Mouse (Mus musculus) mouse trophoblast stem cell (cell line): Measurements from ENCODE around the gene Myf6.

Experiments used
- in situ Hi-C, 2 experiments: fragments of 300-500 bp; cut with MseI, MboI; formaldehyde crosslinking; loops; 2 replicates in 1 of 2; 3 replicates in 1 of 2; pipeline ENCODE4 v1.15.1; 2025

The Myf6 gene

GRCm38 (mm10) chr10:107494568-107494967, at the start of gene Myf6:
TSS of gene Myf6 (minus strand) at chr10:107494737.
- in situ Hi-C loops = no loop called here

DNA sequence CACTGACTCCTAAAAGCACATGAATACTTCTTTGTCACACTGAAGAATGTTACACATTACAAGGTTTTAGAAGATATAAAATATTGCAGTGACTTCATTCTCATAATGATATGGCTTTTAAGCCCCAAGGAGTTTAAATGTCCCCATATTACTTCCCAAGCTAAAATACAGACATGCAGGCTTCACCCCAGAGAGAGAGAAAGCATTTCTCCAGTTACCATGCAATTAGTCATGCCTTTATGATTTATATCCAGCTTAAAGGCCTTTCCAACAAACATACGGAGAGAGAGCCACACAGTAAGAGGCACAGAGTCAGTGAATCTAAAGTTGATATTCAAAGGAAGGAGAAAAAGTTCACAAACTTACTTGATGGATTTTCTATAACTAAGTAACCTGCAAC, 48.5 kb upstream of the Myf6 start:
- in situ Hi-C loops = no loop called here

- in situ Hi-C loops = no loop called here
Observed at GRCm38 (mm10) chr10:107528758-107529157, 34.2 kb upstream of the Myf6 start.

DNA sequence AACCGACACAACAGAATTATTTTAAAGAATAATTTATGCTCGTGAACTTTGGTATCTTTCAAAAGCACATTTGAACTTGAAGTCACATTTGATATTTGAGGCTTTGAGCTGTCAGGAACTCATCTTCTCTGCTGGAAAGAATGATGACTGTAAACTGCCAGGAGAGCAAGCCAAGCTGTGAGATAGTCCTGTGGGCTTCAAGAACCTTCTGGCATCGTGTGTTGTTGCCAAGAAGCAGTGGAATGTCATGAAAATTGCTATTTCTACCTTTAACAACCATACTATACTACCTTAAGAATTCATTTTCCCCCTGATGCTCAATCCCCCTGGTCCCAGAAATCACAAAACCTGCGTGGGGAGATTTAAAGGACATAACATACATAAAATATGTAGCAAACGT, 24.7 kb upstream of the Myf6 start:
- in situ Hi-C loops = no loop called here

- in situ Hi-C loops = no loop called here
Observed at GRCm38 (mm10) chr10:107516641-107517040, 22.1 kb upstream of the Myf6 start.

- in situ Hi-C loops = no loop called here
Observed at GRCm38 (mm10) chr10:107514735-107515134, 20.2 kb upstream of the Myf6 start.

GRCm38 (mm10) chr10:107506397-107506796, 11.9 kb upstream of the Myf6 start:
- in situ Hi-C loops = no loop called here

GRCm38 (mm10) chr10:107503430-107503829, 8.9 kb upstream of the Myf6 start:
- in situ Hi-C loops = no loop called here

GRCm38 (mm10) chr10:107502193-107502592, 7.7 kb upstream of the Myf6 start:
- in situ Hi-C loops = no loop called here

GRCm38 (mm10) chr10:107499656-107500055, 5.1 kb upstream of the Myf6 start:
- in situ Hi-C loops = no loop called here

GRCm38 (mm10) chr10:107496402-107496801, 1.9 kb upstream of the Myf6 start:
- in situ Hi-C loops = no loop called here

DNA sequence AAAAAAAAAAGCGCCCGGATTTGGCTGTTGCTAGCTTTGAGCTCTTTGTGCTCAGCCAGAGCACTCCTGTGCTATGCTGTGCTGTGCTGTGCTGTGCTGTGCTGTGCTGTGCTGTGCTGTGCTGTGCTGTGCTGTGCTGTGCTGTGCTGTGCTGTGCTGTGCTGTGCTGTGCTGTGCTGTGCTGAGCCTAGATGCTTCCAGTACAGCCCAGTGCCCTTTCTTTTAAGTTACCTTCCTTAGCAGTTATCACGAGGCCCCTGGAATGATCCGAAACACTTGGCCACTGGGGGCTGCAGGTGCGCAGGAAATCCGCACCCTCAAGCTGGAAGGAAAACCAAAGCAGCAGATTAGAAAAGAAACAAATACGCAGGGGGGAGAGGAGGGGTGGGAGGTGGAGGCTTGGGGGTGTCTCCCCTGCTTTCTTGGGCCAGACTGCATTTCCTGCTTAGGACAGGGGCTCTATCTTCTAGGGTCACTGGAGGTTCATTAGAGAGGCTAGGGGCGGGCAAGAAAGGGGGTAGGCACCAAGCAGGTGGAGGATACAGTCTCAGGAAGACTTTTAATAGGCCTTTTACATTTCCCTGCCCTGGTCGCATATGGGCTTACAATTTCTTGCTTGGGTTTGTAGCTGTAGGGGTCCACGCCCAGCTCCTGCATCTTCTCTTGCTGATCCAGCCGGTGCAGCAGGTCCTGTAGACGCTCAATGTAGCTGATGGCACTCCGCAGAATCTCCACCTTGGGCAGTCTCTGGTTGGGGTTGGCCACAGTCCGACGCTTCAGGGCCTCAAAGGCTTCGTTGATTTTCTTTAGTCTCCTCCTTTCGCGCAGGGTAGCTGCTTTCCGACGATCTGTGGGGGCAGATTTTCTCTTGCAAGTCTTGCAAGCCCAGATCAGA, 710 bp downstream of the Myf6 start:
- in situ Hi-C loops = no loop called here

DNA sequence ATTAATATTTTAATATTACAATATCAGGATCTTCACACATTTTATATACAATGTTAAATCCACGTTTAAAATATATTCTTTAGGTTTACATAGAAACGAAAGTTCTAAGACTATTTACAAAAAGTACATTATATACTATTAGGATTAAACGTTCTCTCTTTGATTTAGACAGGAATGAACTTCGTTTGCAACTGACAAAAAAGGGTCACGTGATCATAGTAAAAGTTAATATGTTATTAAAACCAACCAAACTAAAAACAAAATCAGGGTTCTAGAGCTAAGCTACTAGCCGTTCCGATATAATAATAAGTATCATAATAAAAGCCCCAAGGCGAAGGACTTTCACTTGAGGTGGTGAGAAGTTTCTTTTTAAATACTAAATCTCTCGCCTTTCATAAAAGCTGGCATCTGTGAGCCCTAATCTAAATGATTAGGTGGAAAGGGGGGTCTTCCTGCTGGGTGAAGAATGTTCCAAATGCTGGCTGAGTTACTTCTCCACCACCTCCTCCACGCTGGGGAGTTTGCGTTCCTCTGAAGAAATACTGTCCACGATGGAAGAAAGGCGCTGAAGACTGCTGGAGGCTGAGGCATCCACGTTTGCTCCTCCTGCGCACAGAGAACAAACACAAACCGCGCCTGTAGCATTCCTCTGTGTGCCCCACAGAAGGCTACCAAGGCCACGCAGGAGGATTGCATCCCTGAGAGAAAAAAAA, 1.5 kb downstream of the Myf6 start:
- in situ Hi-C loops = no loop called here

- in situ Hi-C loops = no loop called here
Observed at GRCm38 (mm10) chr10:107488654-107489315, 5.8 kb downstream of the Myf6 start.

- in situ Hi-C loops = no loop called here
Observed at GRCm38 (mm10) chr10:107486770-107487169, 7.8 kb downstream of the Myf6 start.

- in situ Hi-C loops = no loop called here
Observed at GRCm38 (mm10) chr10:107485870-107486269, 8.7 kb downstream of the Myf6 start, which contains the start of gene Myf5. TSS of gene Myf5 (minus strand) at chr10:107486134.

DNA sequence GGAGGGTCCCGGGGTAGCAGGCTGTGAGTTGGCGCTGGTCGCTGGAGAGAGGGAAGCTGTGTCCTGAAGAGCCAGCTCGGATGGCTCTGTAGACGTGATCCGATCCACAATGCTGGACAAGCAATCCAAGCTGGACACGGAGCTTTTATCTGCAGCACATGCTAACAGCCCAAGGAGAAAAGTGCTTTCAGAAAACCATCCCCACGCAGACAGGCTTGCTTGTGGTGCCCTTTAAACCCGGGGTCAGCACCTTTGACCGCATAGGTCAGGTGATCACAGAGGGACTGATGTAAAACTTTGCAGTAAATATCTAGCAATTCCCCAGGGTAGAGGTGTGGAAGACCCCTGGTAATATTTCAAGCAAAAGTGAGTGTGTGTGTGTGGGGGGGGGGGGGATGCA, 10.5 kb downstream of the Myf6 start:
- in situ Hi-C loops = no loop called here

GRCm38 (mm10) chr10:107473497-107473896, 21.0 kb downstream of the Myf6 start:
- in situ Hi-C loops = no loop called here

DNA sequence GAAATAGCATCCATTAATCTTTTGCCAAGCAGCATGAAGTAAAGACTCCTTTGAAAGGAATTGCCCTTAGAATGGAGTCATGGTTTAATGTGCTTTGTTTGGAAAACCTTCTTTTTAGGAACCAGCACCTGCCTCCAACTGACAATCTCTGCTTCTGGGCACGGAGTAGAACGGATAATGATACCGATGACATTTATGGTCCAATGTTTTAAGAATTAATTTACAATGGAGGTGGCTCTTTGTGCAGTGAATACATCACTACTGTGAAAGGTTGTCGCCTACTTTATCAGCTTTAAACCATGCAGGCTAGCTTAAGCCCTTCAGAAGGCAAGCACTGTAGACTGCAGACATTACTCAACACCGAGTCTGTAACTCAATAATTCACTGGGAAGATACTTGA, 22.8 kb downstream of the Myf6 start:
- in situ Hi-C loops = no loop called here

DNA sequence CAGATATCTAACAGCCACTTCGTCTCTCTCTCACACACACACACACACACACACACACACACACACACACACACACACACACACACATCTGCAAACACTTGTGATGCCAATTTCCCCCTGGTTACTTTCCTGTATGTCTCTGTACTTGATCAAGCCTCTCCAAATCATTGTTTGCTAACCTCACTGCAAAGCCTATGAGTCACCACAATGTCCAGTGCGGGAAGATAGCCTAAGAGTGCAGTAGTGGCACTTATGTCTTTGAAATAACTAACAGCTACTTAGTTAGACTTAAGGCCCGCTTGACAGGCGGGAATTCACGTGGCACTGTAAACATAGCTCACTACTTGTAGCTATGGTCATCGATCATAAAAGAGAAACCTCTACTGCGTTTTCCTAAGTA, 26.7 kb downstream of the Myf6 start:
- in situ Hi-C loops = no loop called here

DNA sequence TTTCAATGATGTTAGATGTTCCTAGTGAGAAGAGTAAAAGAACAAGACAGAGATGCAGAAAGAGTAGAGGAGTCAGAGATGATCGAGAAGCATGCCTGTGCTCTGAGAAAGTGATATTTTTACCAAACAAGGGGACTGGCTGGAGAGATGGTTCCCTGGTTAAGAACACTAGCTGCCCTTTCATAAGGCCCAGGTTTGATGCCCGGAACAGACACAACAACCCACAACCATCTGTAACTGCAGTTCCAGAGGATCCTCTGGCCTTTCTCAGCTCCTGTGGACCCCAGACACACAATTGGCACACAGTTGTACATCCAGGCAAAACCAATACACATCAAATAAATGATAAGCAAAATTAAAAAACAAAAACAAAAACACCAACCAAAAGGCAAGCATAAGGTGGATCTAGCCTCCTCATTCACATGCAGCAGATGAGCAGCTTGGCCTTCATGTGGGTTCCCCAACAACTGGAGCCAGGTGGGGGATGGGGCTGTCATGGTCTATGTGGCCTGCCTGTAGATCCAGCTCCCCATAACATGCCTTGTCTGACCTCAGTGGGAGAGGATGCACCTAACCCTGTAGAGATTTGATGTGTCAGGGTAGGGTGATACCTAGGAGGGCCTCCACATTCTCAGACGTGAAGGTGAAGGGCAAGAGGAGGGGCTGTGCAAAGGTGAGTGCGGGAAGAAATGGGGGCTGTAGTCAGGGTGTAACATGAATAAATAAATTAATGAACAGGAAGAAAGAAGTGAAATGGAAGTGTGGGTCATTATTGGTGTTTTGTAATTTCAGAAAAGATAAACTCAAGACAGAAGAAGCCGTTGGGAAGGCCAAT, 44.8 kb downstream of the Myf6 start:
- in situ Hi-C loops = loop anchor here in 1 of 2 experiments (10.0 kb wide), 1 partner anchor 255 kb away; no protein-coding TSS in a partner anchor
